Mouse (Mus musculus): ENCODE data around the gene Tex9. TPM values are rescaled to one million over a fixed set of nuclear protein-coding genes. Genes with fewer than 3 reads are reported as not detected.
"Not testable (repeated sequence)": the region's sequence is repeated elsewhere in the genome, so short reads cannot be mapped to it uniquely, and the experiment has no call there.

Gene Tex9
- polyA plus RNA-seq, 1 experiment: 14.0 TPM

GRCm38 (mm10) chr9:72459703-72460102, 32.3 kb downstream of the Tex9 start:
- WGBS: 86% methylated on average over 3 of the region's 3 CpGs

DNA sequence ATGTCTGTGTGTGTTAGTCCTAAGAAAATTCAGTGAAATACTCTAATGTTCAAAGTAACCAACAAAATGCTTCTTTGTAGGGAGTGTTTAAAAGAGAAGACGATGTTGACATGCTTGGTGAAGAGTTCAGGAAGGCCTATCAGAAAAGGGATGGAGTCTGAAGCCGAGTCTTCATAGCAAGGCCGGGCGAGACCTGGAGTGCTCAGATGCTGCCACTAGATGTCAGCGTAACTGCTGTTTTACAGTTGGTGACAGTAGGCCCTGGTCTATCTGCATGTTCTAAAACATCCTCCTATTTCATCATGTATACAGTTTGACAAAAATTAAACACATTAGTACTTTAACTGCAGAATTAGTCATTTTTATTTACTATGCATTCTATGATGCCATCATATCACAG, 33.8 kb downstream of the Tex9 start:
- Histone ChIP-seq H3K27ac (ENCODE audit: insufficient read depth, low read length) (no peak overlapping the region), H3K27me3 (ENCODE audit: control insufficient read depth, insufficient read depth, low read length) (no peaks in the 10 kb centered on the region), H3K4me3 (replicated peaks; ENCODE audit: insufficient read depth, low read depth, low read length) (no peak overlapping the region), H3K4me1 (ENCODE audit: control insufficient read depth, insufficient read depth, low read length) (no peaks in the 10 kb centered on the region)
- 15% methylated on average over 5 of the region's 5 CpGs for WGBS
- TF ChIP-seq CTCF (IDR thresholded peaks at IDR 0.05; ENCODE audit: borderline replicate concordance, insufficient read depth, low read depth, low read length) (peak; percentile 84), POLR2A (IDR thresholded peaks at IDR 0.05; ENCODE audit: borderline replicate concordance, insufficient read depth, low read length) (no peak)
- DNase-seq: peak; percentile 55 to 57

More at GRCm38 (mm10) chr9:72459703-72460102, 32.3 kb downstream of the Tex9 start:
- no peak for TF ChIP-seq CTCF (IDR thresholded peaks at IDR 0.05; ENCODE audit: borderline replicate concordance, insufficient read depth, low read depth, low read length)
- TF ChIP-seq POLR2A (IDR thresholded peaks at IDR 0.05; ENCODE audit: borderline replicate concordance, insufficient read depth, low read length): no peak
- no peak for DNase-seq
- Histone ChIP-seq H3K4me1 (ENCODE audit: control insufficient read depth, insufficient read depth, low read length) (no peaks in the 10 kb centered on the region), H3K27ac (ENCODE audit: insufficient read depth, low read length) (no peak overlapping the region), H3K4me3 (replicated peaks; ENCODE audit: insufficient read depth, low read depth, low read length) (no peak overlapping the region), H3K27me3 (ENCODE audit: control insufficient read depth, insufficient read depth, low read length) (no peaks in the 10 kb centered on the region)

GRCm38 (mm10) chr9:72456374-72456773, 35.6 kb downstream of the Tex9 start:
- TF ChIP-seq CTCF (IDR thresholded peaks at IDR 0.05; ENCODE audit: borderline replicate concordance, insufficient read depth, low read depth, low read length) (no peak), POLR2A (IDR thresholded peaks at IDR 0.05; ENCODE audit: borderline replicate concordance, insufficient read depth, low read length) (no peak)
- no peaks in the 10 kb centered on the region for H3K4me1 ChIP-seq (ENCODE audit: control insufficient read depth, insufficient read depth, low read length)
- no peaks in the 10 kb centered on the region for H3K27me3 ChIP-seq (ENCODE audit: control insufficient read depth, insufficient read depth, low read length)
- 20% methylated on average over 1 of the region's 1 CpGs for whole genome bisulfite sequencing
- H3K27ac ChIP-seq (ENCODE audit: insufficient read depth, low read length): no peak overlapping the region
- H3K4me3 ChIP-seq (replicated peaks; ENCODE audit: insufficient read depth, low read depth, low read length): no peak overlapping the region
- no peak for DNase-seq

GRCm38 (mm10) chr9:72454281-72454680, 37.7 kb downstream of the Tex9 start:
- DNase-seq; H3K4me1 ChIP-seq (ENCODE audit: control insufficient read depth, insufficient read depth, low read length); H3K27me3 ChIP-seq (ENCODE audit: control insufficient read depth, insufficient read depth, low read length); H3K4me3 ChIP-seq (replicated peaks; ENCODE audit: insufficient read depth, low read depth, low read length); H3K27ac ChIP-seq (ENCODE audit: insufficient read depth, low read length): not testable (repeated sequence)

DNA sequence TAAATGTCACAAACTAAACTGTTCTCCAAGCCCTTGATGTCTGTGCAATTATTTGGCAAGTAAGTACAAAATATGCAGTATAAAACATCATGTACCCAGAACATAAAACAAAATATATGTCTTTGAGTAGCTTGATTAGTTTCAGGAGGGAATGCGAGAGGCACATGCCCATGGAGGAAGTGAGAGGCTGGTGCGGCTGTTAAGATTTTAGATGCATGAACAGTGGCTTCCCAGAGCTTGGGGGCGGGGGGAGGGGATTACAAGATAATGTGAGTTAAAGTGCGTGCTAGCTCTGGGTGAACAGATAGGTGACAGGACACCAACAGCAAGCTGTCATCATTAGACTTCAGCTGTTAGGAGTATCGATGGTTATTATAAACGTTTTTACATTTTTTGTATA, 40.9 kb downstream of the Tex9 start:
- 93% methylated on average over 6 of the region's 6 CpGs for WGBS
- Histone ChIP-seq H3K4me1 (ENCODE audit: control insufficient read depth, insufficient read depth, low read length) (no peaks in the 10 kb centered on the region), H3K27me3 (ENCODE audit: control insufficient read depth, insufficient read depth, low read length) (no peaks in the 10 kb centered on the region), H3K4me3 (replicated peaks; ENCODE audit: insufficient read depth, low read depth, low read length) (no peak overlapping the region), H3K27ac (ENCODE audit: insufficient read depth, low read length) (no peak overlapping the region)
- TF ChIP-seq CTCF (IDR thresholded peaks at IDR 0.05; ENCODE audit: borderline replicate concordance, insufficient read depth, low read depth, low read length) (no peak), POLR2A (IDR thresholded peaks at IDR 0.05; ENCODE audit: borderline replicate concordance, insufficient read depth, low read length) (no peak)
- no peak for DNase-seq

GRCm38 (mm10) chr9:72450363-72450762, 41.6 kb downstream of the Tex9 start:
- H3K4me1 ChIP-seq (ENCODE audit: control insufficient read depth, insufficient read depth, low read length): no peaks in the 10 kb centered on the region
- no peak overlapping the region for H3K4me3 ChIP-seq (replicated peaks; ENCODE audit: insufficient read depth, low read depth, low read length)
- 96% methylated on average over 1 of the region's 1 CpGs for WGBS
- no peak for DNase-seq
- no peaks in the 10 kb centered on the region for H3K27me3 ChIP-seq (ENCODE audit: control insufficient read depth, insufficient read depth, low read length)
- TF ChIP-seq CTCF (IDR thresholded peaks at IDR 0.05; ENCODE audit: borderline replicate concordance, insufficient read depth, low read depth, low read length) (no peak), POLR2A (IDR thresholded peaks at IDR 0.05; ENCODE audit: borderline replicate concordance, insufficient read depth, low read length) (no peak)
- no peak overlapping the region for H3K27ac ChIP-seq (ENCODE audit: insufficient read depth, low read length)

- 91% methylated on average over 2 of the region's 2 CpGs for WGBS
- no peak overlapping the region for H3K27ac ChIP-seq (ENCODE audit: insufficient read depth, low read length)
- no peak for DNase-seq
- no peaks in the 10 kb centered on the region for H3K4me1 ChIP-seq (ENCODE audit: control insufficient read depth, insufficient read depth, low read length)
- H3K4me3 ChIP-seq (replicated peaks; ENCODE audit: insufficient read depth, low read depth, low read length): no peak overlapping the region
- H3K27me3 ChIP-seq (ENCODE audit: control insufficient read depth, insufficient read depth, low read length): no peaks in the 10 kb centered on the region
- TF ChIP-seq POLR2A (IDR thresholded peaks at IDR 0.05; ENCODE audit: borderline replicate concordance, insufficient read depth, low read length): no peak
- no peak for TF ChIP-seq CTCF (IDR thresholded peaks at IDR 0.05; ENCODE audit: borderline replicate concordance, insufficient read depth, low read depth, low read length)
Observed at GRCm38 (mm10) chr9:72449841-72450240, 42.2 kb downstream of the Tex9 start.

GRCm38 (mm10) chr9:72449367-72449766, 42.6 kb downstream of the Tex9 start:
- Histone ChIP-seq H3K27me3 (ENCODE audit: control insufficient read depth, insufficient read depth, low read length) (no peaks in the 10 kb centered on the region), H3K27ac (ENCODE audit: insufficient read depth, low read length) (no peak overlapping the region), H3K4me1 (ENCODE audit: control insufficient read depth, insufficient read depth, low read length) (no peaks in the 10 kb centered on the region), H3K4me3 (replicated peaks; ENCODE audit: insufficient read depth, low read depth, low read length) (no peak overlapping the region)
- no peak for DNase-seq
- no peak for TF ChIP-seq CTCF (IDR thresholded peaks at IDR 0.05; ENCODE audit: borderline replicate concordance, insufficient read depth, low read depth, low read length)
- TF ChIP-seq POLR2A (IDR thresholded peaks at IDR 0.05; ENCODE audit: borderline replicate concordance, insufficient read depth, low read length): no peak
- 83% methylated on average over 7 of the region's 7 CpGs for WGBS
